Mouse (Mus musculus): ENCODE results near the gene Ing5.
"Not testable (repeated sequence)": the region's sequence is repeated elsewhere in the genome, so short reads cannot be mapped to it uniquely, and the experiment has no call there.

The Ing5 gene

DNA sequence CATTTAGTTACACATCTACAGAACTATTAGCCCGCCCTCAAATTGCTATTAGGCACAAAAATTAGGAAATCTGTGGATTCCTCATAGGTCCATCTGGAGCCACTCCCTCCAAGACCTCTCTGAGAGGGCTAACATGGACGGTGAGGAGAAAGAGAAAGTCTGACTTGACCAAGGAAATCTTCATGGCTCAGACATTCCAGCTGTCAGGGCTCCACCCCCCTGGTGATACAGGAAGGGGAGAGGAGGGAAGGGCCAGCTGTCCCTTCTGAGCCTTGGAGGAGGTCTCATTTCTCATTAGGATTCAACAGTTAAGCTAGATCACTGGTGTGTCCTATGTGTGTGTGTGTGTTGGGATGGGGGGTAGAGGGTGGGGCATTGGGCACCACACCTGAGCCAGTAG is 57.3 kb downstream of the Ing5 start, which contains the start of gene Gal3st2:
Gene Gal3st2 (plus strand): TSS at position 259 of the 400 bp plus-strand sequence.
- DNase-seq (ENCODE audit: low spot score in 2 of 2) = not testable (repeated sequence)
